Mouse (Mus musculus) c-Kit-positive CD71-positive TER-119-negative erythroid progenitor cells, embryonic 14.5 days (primary cell): ENCODE results near the gene Gm17304.

Experiments used
- DNase-seq: peaks from one replicate; pipeline ENCODE4 v3.0.0-alpha.2; 2013; ENCODE audit warnings: low read depth

Gene Gm17304

DNA sequence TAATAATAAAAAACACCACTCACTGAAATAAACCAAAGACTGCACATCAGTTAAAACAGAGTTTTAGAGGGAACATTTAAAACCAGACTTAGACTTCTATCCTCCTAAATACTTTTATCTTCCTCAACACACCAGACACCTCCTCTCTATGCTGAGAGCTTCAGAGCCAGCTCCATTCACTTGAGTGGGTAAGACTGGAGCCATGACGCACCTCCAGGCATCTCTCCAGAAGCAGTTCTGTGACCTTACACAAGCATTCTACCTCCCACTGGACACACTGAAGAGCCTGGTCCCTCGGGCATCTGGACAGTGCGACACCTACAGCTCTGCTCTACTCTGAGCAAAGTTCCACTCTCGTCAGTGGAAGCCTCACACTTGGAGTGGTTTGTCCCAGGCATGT lies 14.4 kb downstream of the Gm17304 start:
- no peak for DNase-seq

DNA sequence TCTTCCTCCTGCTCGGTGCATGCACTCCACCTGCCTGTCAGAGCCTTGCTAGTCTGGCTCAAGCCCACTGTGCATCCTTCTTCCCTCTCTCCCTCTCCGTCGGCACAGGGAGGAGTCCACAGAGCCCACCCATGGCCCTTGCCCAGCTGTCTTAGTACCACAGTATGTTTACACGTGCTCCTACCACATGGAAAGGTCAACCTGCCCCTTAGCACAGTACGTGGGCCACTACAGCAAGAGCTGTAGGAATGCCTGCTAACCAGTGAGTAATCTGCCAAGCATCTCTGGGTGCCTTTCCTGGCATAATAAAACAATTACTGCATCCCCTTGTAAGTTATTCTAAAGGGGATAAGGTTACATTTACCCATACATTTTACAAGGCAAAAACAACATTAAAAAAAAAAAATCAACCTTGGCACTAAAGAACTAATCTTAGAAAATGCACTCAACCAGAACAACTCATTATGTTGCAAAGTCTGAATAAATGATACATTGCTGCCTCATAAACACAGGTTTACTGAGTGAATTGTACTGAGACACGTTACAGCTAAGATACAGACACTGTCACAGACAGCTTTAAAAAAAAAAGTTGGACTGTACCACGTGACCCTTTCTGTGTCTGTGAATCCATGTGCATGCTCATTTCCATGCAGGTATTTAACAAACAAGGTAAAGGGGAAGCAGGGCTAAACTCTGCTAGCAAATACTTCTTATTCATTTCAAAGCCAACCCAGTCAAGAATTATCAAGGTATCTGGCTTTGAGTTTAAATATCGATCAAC lies 19.7 kb downstream of the Gm17304 start:
- DNase-seq: no peak

- no peak for DNase-seq
Measured at GRCm38 (mm10) chr5:106636423-106636946, 27.6 kb downstream of the Gm17304 start.

DNA sequence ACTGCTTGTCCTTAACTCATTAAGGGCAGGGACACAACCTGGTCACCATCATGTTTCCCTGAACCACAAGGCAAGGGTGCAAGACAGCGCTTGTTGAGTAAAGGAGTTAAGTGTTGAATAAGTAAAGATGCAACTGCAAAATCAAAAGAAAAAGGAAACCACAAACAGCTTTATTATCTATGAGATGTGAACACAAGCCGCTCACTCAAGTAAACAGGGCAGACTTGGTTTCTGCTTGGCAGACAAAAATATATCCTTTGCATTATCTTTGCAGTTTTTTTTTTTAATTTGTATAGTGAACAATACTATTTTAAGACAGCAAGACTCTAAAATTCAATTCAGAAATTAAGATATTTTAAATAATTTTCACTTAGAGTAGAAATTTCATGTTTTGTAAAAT lies 30.7 kb downstream of the Gm17304 start:
- DNase-seq: no peak

DNA sequence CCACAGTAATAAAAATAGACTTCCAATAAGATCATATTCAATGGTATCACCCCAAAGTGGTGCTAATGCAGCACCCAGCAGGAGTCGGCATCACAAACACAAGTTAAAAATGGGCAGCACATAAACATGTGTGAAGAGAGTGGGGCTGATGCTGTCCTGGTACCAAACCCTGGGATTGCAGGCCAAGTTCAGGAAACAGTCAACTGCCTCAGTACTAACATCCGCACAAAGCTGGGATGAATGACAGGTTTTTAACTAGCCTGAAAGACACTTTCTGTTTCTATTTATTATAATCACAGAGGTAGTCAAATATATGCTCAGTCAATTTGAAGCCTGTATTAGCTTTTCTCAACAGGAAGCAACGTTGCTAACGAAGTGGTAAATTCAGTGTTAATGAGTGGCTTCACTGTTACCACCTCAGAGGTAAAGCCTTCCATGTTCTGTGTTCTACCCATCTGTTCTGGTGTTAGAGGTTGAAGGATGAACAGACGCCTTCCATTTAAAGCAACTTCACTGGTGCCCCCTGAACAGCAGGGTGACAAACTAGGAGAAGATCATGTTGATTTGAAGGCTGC lies 31.4 kb downstream of the Gm17304 start:
- DNase-seq: no peak

DNA sequence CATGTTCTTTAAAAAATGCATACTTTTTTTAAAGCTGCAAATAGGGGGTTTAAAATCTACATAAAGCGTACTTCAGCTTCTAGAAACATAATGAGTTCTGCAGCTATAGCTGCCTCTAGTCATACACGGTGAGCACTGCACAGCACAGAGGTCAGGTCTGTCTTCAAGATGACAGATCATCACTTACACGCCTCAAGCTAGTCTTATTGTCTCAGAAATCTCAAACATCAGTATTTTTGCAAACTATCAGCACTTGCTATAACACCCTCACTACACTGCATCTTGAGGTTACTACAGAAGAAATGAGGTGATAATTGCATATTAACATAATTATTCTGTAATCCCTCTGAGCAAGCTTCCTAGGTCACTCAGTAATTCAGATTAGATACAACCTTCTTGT lies 33.0 kb downstream of the Gm17304 start:
- no peak for DNase-seq

- no peak for DNase-seq
Measured at GRCm38 (mm10) chr5:106643434-106643833, 34.5 kb downstream of the Gm17304 start.

- DNase-seq: no peak
Measured at GRCm38 (mm10) chr5:106649441-106649840, 40.5 kb downstream of the Gm17304 start.

GRCm38 (mm10) chr5:106649995-106650394 lies 41.1 kb downstream of the Gm17304 start:
- no peak for DNase-seq

DNA sequence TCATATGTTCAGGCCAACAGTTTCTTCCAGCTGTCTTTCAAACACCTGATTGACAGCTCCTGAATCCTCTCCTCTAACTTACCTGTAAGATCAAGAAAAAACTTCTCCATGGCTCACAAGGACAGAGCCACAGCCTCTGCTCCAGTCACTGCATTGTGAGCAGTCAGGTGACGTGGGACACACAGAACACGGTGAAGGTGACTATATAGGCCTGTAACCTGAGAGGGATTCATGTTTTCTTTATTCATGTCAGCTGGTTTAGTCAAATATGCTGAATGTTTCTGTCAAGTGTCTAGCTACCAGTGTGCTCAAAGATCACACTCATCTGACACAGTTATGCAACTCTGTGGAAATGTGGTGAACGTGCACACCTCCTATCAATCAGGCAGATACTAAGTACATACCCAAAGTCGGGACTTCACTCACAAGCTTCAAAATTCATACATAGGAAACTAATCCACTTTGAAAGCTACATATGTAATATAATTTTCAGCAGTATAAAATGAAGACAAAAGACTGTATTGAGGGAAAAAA lies 43.4 kb downstream of the Gm17304 start:
- DNase-seq: no peak

GRCm38 (mm10) chr5:106652790-106653328 lies 44.0 kb downstream of the Gm17304 start:
- DNase-seq: no peak
